Mouse (Mus musculus): ENCODE measurements around the gene Il12rb1.

Gene Il12rb1

DNA sequence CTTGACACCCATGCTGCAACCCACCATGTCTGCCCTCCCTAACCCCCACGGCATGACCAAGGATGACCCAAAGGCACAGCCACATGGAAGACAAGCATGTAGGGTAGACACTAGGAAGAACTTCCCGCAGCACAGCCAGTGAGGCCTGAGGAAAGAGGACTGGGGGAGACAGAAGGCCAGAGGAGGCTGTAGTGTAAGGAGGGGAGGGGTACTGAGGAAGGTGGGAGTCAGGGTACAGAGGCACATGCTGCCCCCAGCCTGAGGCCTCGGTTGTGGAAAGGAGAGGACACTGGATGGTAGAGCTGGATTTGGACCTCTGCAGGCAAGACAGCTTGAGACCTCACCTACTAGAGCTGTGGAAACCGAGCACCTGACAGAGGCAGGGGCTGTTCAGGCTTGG is 42.7 kb downstream of the Il12rb1 start:
- no peak for DNase-seq (ENCODE audit: low spot score in 2 of 2)

DNA sequence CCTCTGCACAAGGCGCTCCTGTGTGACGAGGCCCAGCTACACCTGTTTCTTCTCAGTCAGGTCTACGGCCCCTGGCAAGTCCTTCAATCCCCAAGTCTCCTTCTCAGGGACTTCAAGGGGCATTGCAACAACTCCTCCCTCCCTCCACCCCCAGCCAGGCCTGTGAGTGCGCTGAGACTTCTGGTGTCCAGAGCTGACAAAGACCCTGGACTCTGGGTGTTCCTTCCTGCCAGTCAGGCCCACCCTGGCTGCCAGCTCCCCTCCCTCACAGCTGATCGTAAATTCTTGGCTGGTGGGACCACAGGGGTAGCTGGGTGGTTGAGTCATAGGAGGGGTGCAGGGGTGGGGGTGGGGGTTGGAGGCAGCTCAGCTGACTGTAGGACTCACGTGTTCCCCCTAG is 43.6 kb downstream of the Il12rb1 start:
- no peak for DNase-seq (ENCODE audit: low spot score in 2 of 2)

- DNase-seq (ENCODE audit: low spot score in 2 of 2), result no peak
These were observed 44.5 kb downstream of the Il12rb1 start for GRCm38 (mm10) chr8:70852595-70853231.

GRCm38 (mm10) chr8:70853863-70854262 is 45.6 kb downstream of the Il12rb1 start:
- DNase-seq (ENCODE audit: low spot score in 2 of 2), result no peak

- no peak for DNase-seq (ENCODE audit: low spot score in 2 of 2)
These were observed 47.8 kb downstream of the Il12rb1 start for GRCm38 (mm10) chr8:70856028-70856427.

DNA sequence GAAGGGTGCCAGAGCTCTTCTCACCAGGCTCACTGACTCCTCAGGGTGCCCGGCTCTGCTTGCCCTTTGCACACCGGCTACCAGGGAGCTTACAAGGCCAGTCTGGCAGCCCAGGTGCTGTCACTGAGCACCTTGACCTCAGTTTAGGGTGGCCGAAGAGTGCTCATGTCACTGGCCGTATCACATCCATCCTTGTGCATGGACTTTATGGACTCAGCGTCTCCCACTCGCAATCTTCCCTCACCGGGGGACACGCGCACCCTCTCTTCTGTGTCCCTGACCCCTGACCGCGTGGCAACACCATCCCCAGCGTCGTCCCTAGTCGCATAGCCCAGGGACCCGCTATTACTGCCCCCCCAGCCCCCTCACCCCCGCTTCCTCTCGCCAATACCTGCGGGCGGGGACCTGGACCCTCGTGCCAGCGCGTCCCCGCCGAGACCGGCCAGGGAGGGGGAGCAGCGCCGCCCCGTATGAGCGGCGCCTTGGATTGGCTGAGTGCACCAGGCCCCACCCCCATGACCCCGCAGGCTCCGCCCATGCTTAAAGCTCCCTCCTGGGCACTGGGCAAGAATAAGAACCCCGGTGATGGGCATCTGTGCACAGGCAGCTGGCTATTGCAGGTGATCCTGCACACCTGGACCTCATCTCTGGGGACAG is 48.4 kb downstream of the Il12rb1 start:
- DNase-seq (ENCODE audit: low spot score in 2 of 2), result peak; percentile 68 to 74

DNA sequence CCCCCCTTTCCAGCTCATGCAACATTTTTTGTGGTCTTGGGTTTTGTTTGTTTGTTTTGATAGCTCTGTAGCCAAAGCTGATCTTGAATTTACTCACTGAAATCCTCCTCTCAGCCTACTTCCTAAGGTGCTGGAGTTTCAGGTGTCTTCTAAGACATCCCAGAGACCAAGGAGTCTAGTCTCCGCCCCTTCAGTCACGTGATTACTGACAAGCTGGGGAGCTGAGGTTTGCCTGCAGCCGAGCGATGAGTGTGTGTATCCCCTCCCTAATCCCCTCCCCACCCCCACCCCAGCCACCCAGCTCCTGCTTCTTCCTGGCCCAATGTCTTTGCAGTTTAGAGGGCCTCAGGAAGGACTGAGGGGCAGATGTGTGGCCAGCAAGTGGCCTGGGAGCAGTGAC is 49.3 kb downstream of the Il12rb1 start:
- DNase-seq (ENCODE audit: low spot score in 2 of 2), result no peak

GRCm38 (mm10) chr8:70862824-70863641 is 54.8 kb downstream of the Il12rb1 start, which contains the start of gene Kcnn1:
Kcnn1 (minus strand) TSS chr8:70863258.
- no peak for DNase-seq (ENCODE audit: low spot score in 2 of 2)

GRCm38 (mm10) chr8:70863956-70864711 is 55.9 kb downstream of the Il12rb1 start:
- no peak for DNase-seq (ENCODE audit: low spot score in 2 of 2)

GRCm38 (mm10) chr8:70864712-70865221 is 56.5 kb downstream of the Il12rb1 start:
- no peak for DNase-seq (ENCODE audit: low spot score in 2 of 2)

GRCm38 (mm10) chr8:70865350-70866000 is 57.2 kb downstream of the Il12rb1 start:
- DNase-seq (ENCODE audit: low spot score in 2 of 2), result peak; percentile 100

DNA sequence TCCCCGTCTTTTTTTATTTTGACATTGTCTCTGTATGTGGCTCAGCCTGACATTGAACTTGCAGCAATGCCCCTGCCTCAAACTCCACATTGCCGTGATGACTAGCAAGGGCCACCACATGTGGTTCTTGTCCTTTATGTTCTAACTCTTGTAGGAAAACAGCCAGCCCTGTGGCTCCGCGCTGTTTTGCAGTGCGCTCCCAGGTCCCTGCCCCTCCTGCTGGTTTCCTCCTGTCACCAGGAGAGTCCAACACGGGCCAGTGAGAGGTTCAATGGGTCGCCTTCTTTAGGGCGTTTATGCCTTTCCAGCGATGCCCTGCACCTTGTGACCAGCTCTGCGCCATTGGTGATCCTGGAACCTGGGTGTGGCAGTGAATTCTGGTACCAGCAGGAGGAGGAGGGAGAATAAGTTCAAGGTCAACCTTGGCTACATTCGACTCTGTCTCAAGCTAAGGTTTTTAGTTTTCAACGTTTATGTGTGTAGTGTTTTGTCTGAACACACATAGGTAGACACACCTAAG is 57.8 kb downstream of the Il12rb1 start:
- no peak for DNase-seq (ENCODE audit: low spot score in 2 of 2)

DNA sequence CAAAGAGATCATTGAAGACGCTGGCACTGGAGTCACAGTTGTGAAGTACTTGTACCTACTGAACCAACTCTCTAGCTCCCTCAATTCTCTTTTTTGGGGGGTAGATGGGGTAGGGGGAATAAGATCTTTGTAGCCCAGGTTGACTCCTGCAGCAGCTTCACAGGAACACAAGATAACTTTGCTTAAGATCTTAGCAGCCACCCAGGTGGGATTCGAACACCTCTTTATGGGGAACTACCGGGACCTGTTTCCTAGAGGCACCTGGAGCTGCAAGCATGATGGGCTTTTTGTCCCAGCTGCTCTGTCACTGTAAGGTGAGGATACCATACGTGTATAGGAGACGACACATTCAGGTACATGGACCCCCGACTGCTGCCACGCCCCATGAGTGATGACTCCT is 58.3 kb downstream of the Il12rb1 start:
- DNase-seq (ENCODE audit: low spot score in 2 of 2), result no peak

GRCm38 (mm10) chr8:70868559-70869198 is 60.4 kb downstream of the Il12rb1 start:
- DNase-seq (ENCODE audit: low spot score in 2 of 2), result no peak

DNA sequence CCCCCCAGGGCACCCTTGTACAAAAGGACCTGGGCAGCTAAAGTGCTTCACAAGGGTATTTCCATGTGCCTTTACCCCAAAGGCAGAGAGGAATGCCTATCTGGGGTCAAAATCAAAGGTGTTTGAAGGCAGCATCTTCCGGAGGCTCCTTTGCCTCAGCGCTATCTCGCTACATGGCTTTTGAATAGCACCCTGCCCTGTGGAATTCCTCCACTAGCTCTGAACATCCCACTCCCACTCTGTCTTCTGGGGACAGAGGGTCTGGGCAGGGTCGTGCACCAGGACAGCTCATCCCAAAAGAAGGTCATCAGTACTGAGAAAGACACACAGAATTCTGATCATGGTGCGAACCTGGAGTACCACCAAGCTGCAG is 60.9 kb downstream of the Il12rb1 start:
- no peak for DNase-seq (ENCODE audit: low spot score in 2 of 2)

GRCm38 (mm10) chr8:70869601-70870041 is 61.4 kb downstream of the Il12rb1 start:
- DNase-seq (ENCODE audit: low spot score in 2 of 2), result peak; percentile 73 to 75

All from heart, adult 9 months (tissue).